Mouse (Mus musculus): ENCODE measurements around the gene Lce3e.

The Lce3e gene

DNA sequence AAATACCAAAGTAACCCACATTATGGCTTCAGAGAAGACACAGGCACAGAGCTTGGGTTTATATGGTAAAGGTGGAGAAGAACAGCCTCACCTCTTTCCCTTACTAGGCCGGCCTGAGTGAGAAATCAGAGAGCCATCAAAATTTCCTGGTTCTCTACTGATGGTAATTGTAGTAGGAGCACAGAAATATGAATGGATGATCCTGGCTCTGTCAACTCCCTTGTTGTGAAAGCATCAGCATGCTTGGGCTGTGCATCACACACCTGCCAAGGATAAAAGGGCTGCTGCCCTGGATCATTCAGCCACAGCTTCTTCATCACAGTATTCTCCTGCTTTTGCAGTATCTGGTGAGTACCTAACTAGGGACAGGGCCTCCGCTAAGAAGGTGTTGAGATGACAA, at the start of gene Lce3e:
Gene Lce3e, plus strand, starts transcription at position 301 of the 400 bp plus-strand sequence.
- no peak for DNase-seq (ENCODE audit: inconsistent ontology term)

DNA sequence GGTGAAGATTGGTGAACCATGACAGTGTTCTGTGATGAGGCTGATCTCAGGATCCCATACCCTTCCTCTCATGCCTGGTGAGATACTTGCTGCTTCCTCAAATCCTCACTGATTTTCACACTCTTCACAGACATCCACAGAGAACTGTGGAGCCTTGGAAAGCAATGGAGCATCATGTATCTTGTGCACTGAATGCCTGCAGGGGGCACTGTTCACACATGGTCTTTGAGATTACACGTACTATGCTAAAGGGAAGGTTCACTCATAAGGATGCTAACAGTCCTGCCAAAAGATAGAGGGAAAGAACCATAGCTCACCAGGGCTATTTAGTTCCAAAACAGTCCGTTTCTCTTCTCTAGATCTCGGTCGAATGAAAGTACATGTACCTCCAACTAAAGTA, 46.5 kb upstream of the Lce3e start:
- peak; percentile 24 for DNase-seq (ENCODE audit: inconsistent ontology term)

DNA sequence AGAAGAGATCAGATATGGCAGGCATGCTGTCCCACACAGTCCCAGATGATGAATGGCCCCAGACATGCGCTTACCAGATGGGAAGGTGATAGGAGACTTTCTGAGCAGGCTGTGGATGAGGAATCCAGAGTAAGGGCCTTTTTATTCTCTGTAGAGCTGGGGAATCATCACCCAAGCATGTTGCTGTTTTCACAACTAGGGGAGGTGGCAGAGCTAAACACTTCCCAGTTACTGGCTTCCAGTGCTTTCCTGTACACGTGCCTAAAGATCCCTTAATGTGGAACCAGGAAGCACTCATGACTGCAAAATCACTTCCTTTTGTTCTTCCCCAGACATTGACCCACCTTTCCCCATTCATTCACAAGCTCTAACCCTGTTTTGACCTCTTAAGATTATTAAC, 40.7 kb upstream of the Lce3e start, which contains the start of gene Lce3a:
Gene Lce3a, minus strand, starts transcription at position 101 of the 400 bp plus-strand sequence.
- DNase-seq (ENCODE audit: inconsistent ontology term): no peak

DNA sequence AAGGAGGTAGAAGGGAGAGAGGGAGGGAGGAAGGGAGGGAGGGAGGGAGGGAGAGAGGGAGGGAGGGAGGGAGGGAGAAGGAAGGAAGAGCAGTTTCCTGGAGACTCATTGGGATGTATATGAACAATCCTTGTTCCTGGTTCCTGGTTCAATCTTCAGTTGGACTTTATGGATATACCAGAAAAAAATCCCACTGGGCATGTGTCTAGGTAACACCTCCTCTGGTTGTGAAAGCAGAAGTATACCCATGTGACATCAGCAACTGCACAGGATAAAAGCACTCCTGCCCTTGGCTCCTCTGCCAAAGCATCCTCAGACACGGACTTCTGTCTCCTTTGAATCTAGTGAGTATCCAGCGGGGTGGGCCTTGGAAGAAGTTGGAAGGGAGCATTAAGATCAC, 34.2 kb upstream of the Lce3e start, which contains the start of gene Lce3b:
Gene Lce3b, plus strand, starts transcription at position 301 of the 400 bp plus-strand sequence.
- DNase-seq (ENCODE audit: inconsistent ontology term): no peak

DNA sequence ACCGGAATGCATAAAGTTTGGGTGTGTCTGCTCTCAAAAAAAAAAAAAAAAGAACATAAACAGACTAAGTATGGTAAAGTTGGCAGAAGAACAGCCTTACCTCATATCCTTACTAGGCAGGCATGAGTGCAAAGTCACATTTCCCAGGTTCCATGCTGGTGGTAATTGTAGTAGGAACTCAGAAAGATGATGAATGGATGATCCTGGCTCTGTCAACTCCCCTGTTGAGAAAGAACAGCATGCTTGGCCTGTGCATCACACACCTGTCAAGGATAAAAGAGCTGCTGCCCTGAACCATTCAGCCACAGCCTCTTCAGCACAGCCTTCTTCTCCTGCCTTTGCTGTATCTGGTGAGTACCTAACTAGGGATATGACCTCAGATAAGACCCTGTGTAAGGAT, 22.7 kb upstream of the Lce3e start, which contains the start of gene Lce3c:
Gene Lce3c, plus strand, starts transcription at position 301 of the 400 bp plus-strand sequence.
- DNase-seq (ENCODE audit: inconsistent ontology term): no peak

DNA sequence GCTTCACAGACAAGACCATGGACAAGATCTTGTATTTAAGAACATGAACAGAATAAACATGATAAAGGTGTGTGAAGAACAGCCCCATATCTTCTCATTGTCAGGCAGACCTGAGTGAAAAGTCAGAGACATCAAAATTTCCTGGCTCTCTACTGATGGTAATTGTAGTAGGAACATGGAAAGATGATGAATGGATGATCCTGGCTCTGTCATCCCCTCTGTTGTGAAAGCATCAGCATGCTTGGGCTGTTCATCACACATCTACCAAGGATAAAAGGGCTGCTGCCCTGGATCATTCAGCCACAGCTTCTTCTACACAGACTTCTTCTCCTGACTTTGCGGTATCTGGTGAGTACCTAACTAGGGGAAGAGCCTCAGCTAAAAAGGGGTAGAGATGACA, 9.8 kb upstream of the Lce3e start, which contains the start of gene Lce3d:
Gene Lce3d, plus strand, starts transcription at position 301 of the 400 bp plus-strand sequence.
- DNase-seq (ENCODE audit: inconsistent ontology term): no peak

DNA sequence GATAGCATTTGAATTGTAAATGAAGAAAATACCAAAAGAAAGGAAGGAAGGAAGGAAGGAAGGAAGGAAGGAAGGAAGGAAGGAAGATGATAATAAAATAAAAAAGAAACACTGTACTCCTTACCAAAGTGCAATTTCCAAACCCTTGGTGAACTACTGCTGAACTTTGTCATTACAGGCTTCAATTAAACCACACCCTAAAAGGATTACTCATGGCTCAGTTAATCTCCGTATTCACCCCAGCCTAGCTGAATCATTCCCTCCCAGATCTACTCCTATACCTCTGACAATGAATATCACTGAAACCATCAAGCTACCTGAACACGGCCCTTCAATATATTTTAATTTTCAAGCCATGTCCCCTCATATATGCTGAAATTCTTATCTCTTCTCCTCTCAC, 11.6 kb downstream of the Lce3e start:
- no peak for DNase-seq (ENCODE audit: inconsistent ontology term)

DNA sequence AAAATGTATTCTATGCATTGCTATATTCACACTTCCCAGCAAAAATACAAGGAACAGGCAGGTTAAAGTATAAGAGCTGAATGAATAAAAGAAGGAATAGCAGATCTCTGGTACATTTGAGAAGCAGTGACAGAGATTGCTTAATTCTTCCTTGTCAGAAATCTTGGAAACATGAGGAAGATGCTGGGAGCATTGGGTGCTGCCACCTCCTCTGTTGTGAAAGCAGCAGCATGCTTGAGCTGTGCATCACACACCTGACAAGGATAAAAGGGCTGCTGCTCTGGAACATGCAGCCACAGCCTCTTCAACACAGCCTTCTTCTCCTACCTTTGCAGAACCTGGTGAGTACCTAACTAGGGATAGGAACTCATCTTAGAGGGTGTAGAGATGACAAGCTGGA, 25.1 kb downstream of the Lce3e start, which contains the start of gene Lce3f:
Gene Lce3f, plus strand, starts transcription at position 301 of the 400 bp plus-strand sequence.
- DNase-seq (ENCODE audit: inconsistent ontology term): no peak

DNA sequence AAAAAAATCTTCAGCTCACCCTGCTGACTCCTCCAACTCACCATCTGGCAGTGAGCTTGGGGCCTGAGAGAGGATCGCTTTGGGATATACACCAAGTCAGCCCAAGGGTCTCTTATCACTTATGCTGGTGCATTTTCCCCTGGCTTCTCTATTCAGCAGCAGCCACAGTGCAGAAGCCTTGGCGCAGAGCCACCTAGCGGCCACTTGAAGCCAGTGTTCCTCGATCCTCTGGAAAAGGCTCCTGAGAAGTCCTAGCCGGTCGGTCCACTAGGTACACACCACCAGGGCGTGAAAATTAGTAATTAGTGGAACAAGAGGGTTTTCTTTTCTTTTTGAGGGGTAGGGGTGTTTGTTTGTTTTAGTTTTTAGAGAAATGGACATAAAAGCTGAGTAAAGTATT, 31.8 kb downstream of the Lce3e start:
- DNase-seq (ENCODE audit: inconsistent ontology term): peak; percentile 63

DNA sequence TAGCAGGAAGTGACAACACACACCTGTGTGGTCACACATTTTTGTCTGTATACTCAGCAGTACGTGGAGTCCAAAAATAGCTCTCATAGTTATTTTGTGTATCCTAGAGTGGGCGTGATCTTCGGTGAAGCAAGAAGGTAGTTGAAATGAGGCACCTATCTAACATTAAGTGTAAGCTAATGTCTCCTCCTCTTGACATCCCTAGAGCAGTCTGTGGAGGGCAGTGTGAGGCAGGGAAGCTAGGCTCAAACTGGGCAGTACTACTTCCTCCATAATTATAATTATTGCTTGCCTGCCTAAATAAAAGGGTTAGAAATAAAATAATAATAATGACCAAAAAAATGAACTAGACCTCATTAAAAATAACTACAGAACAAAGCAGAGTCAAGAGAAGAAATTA, 33.8 kb downstream of the Lce3e start:
- DNase-seq (ENCODE audit: inconsistent ontology term): no peak

DNA sequence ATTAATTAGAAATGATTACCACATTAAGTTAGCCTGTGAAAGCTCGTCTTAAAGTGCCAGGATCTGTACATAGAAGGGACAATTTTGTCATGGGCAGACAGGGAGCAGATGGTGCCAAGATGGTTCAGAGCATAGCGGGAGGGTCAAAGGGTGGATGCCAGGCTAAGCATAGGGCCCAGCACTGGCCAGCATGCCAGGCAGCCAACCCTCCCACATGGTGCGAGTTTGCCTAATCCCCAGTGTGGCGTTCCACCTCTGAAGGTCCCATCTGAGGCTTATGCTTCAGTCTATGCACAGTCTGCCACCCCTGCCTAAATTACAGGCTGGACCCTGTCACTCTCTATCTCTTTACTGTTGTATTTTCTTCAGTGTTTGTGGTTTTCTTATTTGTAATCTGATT, 36.0 kb downstream of the Lce3e start:
- DNase-seq (ENCODE audit: inconsistent ontology term): no peak

DNA sequence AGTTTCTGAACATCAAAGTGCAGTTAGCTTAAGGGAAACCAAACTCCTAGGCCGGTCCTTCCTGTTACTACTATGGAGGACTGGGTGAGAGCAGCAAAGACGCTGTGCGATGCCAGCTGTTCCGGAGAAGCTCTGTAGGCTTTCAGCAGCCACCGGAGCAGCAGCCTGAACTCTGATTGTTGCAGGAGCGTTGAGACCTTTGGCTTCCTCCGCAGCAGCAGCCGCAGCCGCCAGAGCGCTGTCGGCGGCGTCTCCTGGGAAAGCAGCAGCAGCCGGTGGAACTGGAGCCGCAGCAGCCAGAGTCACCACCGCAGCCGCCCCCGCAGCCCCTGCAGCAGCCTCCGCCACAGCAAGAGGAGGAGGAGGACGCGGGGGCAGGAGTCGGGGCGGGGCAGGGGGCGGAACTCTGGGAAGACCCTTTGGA, 47.5 kb downstream of the Lce3e start:
- DNase-seq (ENCODE audit: inconsistent ontology term): peak; percentile 87

DNA sequence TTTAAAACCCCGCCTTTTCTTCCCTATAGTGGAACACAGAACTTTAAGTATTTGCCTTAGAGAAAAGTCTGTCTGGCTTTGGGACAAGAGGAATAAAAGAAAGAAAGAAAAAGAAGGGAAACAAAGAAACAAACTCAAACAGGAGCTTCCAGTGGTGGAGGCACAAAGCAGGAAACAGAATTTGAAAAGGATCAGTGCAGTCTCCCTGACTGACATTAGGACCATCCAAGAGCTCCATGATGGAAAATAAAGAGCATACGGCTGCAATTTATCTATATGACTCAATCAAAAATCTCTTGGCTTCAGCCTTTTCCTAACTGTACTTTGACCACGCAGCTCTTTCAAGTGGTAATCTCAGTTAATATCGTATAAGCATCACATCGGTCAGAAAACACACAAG, 48.0 kb downstream of the Lce3e start:
- DNase-seq (ENCODE audit: inconsistent ontology term): no peak

DNA sequence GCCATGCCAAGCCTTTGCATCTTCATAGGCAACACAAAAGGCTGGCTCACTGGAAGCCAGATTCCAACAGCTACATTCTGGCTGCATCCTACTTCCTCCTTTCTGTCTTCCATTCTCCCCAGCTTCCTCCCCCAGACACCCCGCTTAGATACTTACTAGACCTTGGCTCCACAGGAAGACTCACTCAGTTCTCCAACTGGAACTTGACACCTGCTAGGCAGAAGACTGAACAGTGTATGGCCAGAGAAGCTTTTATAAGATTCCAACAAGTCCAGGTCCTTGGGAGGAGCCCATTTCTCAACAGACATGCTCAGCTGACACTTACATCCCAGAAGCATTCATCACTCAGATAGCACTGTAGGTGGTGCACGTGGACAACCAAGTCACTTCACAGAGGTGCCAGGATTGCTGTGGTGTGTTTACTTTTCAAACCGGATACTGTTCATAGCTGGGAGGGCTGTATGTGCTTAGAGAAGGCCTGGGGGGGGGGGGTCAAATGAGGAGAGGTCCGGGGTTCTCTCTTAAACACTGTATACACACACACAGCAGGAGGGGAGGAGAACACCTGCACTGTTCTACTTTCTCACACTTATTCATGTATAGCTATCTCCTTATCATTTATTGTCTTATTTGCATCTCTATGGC, 48.7 kb downstream of the Lce3e start, which contains the start of gene Crct1:
Gene Crct1, minus strand, starts transcription at position 228 of the 645 bp plus-strand sequence.
- peak; percentile 30 for DNase-seq (ENCODE audit: inconsistent ontology term)
